Mouse (Mus musculus): ENCODE data around the gene Mycn.

DNA sequence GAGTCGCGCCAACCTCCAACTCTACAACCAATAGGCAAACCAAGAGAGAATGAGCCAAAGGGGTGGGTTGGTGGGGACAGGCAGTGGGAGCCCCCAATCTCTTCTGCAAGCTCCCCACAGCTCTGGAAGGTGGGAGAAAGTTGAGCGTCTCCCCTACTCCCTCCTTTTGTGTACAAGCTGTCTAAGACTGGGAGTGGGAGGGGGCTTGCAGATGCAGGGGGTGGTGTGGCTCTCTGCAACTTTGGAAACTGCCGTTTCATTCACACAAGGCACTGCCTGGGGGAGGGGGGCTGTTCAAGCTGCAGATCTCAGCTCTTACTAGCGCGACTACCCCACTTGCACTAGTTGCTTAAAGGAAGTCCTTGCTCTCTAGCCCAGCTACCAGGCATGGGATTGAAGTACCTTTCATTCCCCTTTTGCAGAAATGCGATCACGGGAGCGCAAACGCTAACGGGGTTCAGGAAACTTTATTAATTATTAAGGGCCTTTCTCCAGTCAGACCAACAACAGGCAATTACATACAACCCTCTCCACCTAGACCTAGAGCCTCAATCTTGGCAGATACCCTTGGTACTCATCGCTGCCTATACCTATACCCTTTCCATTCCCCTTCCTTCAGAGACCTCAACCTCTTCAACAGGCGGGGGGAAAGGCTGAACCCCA, 1.1 kb downstream of the Mycn start:
- TF ChIP-seq CTCF (IDR thresholded peaks at IDR 0.05; ENCODE audit: low read depth, low read length): no peak
- TF ChIP-seq POLR2A (IDR thresholded peaks at IDR 0.05; ENCODE audit: extremely low read depth, insufficient read depth, low read length): no peak

All from liver, adult 2 months (tissue).